ENCODE assay signal across 8 mouse cellular contexts in the genomic region with DNA sequence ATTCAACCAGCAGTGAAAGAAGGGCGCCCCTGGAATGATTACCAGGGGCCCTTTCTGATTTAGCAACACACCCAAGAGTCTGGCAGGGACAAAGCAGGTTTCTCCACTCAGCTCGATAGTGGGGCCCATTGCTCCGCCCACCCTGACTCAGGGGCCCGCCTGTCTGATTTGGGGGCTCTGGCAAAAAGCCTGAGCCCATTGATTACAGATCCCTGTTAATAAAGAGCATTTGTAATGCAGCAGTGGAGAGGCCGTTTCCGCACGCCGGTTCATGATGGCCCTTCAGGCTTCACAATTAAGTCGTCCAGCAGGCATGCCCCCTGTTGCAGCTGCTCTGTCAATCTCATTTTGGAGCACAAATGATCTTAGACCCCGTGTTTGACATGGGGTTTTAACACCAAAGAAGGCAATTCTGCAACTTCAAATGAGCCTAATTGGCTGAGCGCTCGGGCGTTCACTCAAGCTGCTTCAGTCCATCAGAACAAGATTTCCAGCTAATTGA.
A peak's percentile ranks its signal among the peaks of the same experiment; 100 is the strongest.
DNase-seq lines count a peak whose midpoint lies in the region.

No protein-coding gene starts in this region.

- DNase-seq in cerebellum, postnatal 10 days: peak; percentile 10 to 23
- DNase-seq in cerebellum, adult 8-10 months: no peak
- DNase-seq in right cerebral cortex, postnatal 10 days (ENCODE audit: low spot score in 2 of 2): peak; percentile 28 to 46
- no peak for DNase-seq in right cerebral cortex, adult 2 months (ENCODE audit: low spot score in 2 of 2)
- DNase-seq in mesoderm, embryonic 11.5 days (ENCODE audit: low read depth, low spot score): peak; percentile 49
- no peak for DNase-seq in urinary bladder, postnatal 14 days (ENCODE audit: low spot score)
- DNase-seq in left cerebral cortex, postnatal 36 days (ENCODE audit: low spot score in 2 of 2): no peak
- DNase-seq in B cell, adult 2 months: no peak

- intact Hi-C loops in left cerebral cortex, postnatal 36 days (cut with DNase I): no loop called here

Comparison
In these comparisons a context has a peak if more than half of its experiments do, and no peak if none do; other contexts are left out.
1. DNase-seq: peak in cerebellum, postnatal 10 days (2 of 2), right cerebral cortex, postnatal 10 days (2 of 2) and mesoderm, embryonic 11.5 days (single experiment); none in cerebellum, adult 8-10 months (single experiment), right cerebral cortex, adult 2 months (0 of 2), urinary bladder, postnatal 14 days (single experiment), left cerebral cortex, postnatal 36 days (0 of 2) and B cell, adult 2 months (0 of 2).